Mouse (Mus musculus) liver, embryonic 14.5 days (tissue): ENCODE measurements around the gene Cep68. TPM values are rescaled to one million over a fixed set of nuclear protein-coding genes. Genes with fewer than 3 reads are reported as not detected.

ENCODE experiments used
- ATAC-seq: fragments of 200-750 bp; cut with Nextera tagmentation; 2 replicates; pipeline ENCODE4 v1.8.0; 2017; ENCODE audit warnings: moderate number of reproducible peaks, mild to moderate bottlenecking, moderate library complexity; ENCODE audit not compliant: insufficient read depth
- DNase-seq, 3 experiments: peaks; one replicate each; pipeline ENCODE4 v3.0.0-alpha.2; 2012 to 2013; ENCODE audit warnings: low read depth in 3 of 3, low spot score in 3 of 3
- H3K27ac ChIP-seq: fragments of 300-500 bp; sonication (generic); 2 replicates; pipeline ENCODE4 v1.5.1; 2014; ENCODE audit warnings: moderate library complexity, mild to moderate bottlenecking, control low read depth, inconsistent platforms
- H3K27me3 ChIP-seq: fragments of 300-500 bp; sonication (generic); 2 replicates; pipeline ENCODE4 v1.6.1; 2014; ENCODE audit warnings: mild to moderate bottlenecking, low read length, moderate library complexity; ENCODE audit not compliant: control insufficient read depth, insufficient read depth
- H3K36me3 ChIP-seq: fragments of 300-500 bp; sonication (generic); replicated peaks from 2 replicates; pipeline ENCODE4 v1.6.1; 2014; ENCODE audit warnings: low read depth; ENCODE audit not compliant: control insufficient read depth, insufficient read depth
- H3K4me1 ChIP-seq, 2 experiments: fragments of 200-500 bp in 1 of 2; fragments of 300-500 bp in 1 of 2; sonication (generic) in 1 of 2; replicated peaks; 2 replicates each; pipeline ENCODE4 v1.6.1; 2012 to 2014; ENCODE audit warnings: antibody characterized with exemption in 1 of 2, inconsistent platforms in 1 of 2, low read length in 1 of 2; ENCODE audit not compliant: control insufficient read depth in 2 of 2, insufficient read depth in 2 of 2
- H3K4me2 ChIP-seq: fragments of 300-500 bp; sonication (generic); 2 replicates; pipeline ENCODE4 v1.6.1; 2014; ENCODE audit warnings: low read depth, mild to moderate bottlenecking, control low read depth, moderate library complexity
- H3K4me3 ChIP-seq, 2 experiments: fragments of 200-500 bp in 1 of 2; fragments of 300-500 bp in 1 of 2; sonication (generic) in 1 of 2; 2 replicates each; pipeline ENCODE4 v1.5.1; 2012 to 2014; ENCODE audit warnings: low read depth in 2 of 2, low read length in 2 of 2, mild to moderate bottlenecking in 2 of 2, control low read depth in 1 of 2, inconsistent platforms in 1 of 2, moderate library complexity in 1 of 2; ENCODE audit not compliant: insufficient read depth in 1 of 2
- H3K9ac ChIP-seq: fragments of 300-500 bp; sonication (generic); replicated peaks from 2 replicates; pipeline ENCODE4 v1.6.1; 2014; ENCODE audit warnings: mild to moderate bottlenecking, control low read depth, moderate library complexity
- H3K9me3 ChIP-seq: fragments of 300-500 bp; sonication (generic); 2 replicates; pipeline ENCODE4 v1.6.1; 2016; ENCODE audit warnings: low read length, mixed read lengths; ENCODE audit not compliant: control insufficient read depth
- CTCF ChIP-seq: IDR thresholded peaks from 2 replicates; pipeline ENCODE4 v1.5.1; 2016; ENCODE audit warnings: antibody characterized with exemption, low read depth, control low read depth
- EP300 ChIP-seq: IDR thresholded peaks from 2 replicates; pipeline ENCODE4 v1.6.1; 2016; ENCODE audit warnings: antibody characterized with exemption, low read depth
- WGBS: fragments of 180-500 bp; shearing (Covaris S2); extraction: QIAGEN DNeasy Blood & Tissue Kit; methylation state at CpG from one replicate; pipeline ENCODE4 v1.1.7; 2014; ENCODE audit not compliant: insufficient replicate concordance; 5-methylcytosine and 5-hydroxymethylcytosine counted together
- polyA plus RNA-seq, 2 experiments: library from polyadenylated mRNA; depleted of rRNA in 1 of 2; stranded (reverse) in 1 of 2; unstranded in 1 of 2; fragments of >200 nt; fragmentation: Nextera tagmentation in 1 of 2; extraction: Ambion mirVana in 1 of 2; gene quantifications; 2 replicates each; pipeline versions ENCODE4 v1.2.1 to v1.2.3; 2012 to 2014

Cep68 gene
- polyA plus RNA-seq, 2 experiments, result 4.5 to 4.8 TPM

DNA sequence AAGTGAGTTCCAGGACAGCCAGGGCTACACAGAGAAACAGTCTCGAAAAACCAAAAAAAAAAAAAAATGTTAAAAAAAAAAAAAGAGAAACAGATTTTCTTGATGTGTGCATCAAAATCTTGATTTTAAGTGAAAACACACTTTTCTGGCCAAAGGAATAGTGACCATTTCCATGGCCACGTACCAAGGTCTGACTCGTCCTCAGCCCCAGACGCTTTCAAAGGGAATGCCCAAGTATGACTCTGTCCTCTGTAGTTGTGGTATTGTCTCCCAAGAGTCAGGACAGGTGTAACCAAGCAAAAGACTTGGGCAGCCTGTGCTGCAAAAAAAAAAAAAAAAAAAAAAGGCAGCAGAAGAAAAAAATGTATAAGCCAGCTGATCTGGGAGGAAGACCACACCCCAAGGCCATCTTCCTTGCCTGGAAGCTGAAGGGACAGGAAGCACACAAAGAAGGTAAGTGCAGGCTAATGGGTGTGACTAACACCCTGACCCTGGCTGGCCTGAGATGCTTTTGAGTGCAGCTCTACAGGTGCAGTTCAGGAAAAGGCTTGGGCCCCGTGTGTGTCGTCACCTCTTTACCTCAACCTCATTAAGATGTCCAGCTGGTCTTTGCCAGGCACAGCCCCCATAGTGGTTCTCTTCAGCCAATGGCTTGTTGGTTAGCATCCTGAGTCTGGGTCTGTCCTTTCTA lies 6.7 kb downstream of the Cep68 start:
- 83% methylated on average over 6 of the region's 6 CpGs for WGBS
- Histone ChIP-seq H3K9me3 (no peaks in the 10 kb centered on the region), H3K36me3 (peaks cover 19% of the 10 kb centered on the region), H3K4me3 (no peak overlapping the region), H3K4me2 (no peak overlapping the region), H3K27ac (no peak overlapping the region), H3K27me3 (no peaks in the 10 kb centered on the region), H3K9ac (no peak overlapping the region), H3K4me1 (peaks cover 5 to 12% of the 10 kb centered on the region in 2 experiments; a peak in 3 of 4 replicates)
- ATAC-seq (no peak), DNase-seq (no peak)
- TF ChIP-seq CTCF (no peak), EP300 (no peak)

DNA sequence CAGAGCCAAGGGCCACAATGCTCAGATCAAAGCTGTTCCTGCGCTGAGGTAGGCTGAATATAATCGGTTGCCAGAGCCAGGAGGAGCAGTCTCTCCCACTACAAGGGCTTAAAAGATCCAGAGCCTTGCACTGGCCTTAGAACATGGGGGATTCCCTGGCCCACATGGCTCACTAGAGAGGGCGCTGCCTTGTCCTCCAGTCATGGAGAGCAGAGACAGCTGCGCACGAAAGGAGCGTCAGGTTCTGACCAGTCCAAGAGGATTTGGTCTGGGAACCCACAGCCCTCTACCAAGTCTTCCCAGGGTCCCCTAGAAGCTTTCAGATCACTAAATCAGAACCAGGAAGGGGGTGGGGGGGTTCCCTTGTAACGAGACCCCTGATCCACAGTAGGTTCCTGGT lies 7.9 kb downstream of the Cep68 start:
- peaks cover 28% of the 10 kb centered on the region for H3K36me3 ChIP-seq
- no peak for TF ChIP-seq CTCF
- TF ChIP-seq EP300, result no peak
- no peaks in the 10 kb centered on the region for H3K9me3 ChIP-seq
- 88% methylated on average over 7 of the region's 7 CpGs for WGBS
- no peak for ATAC-seq
- H3K4me1 ChIP-seq, result peaks cover 5 to 12% of the 10 kb centered on the region in 2 experiments; a peak in 3 of 4 replicates
- no peak overlapping the region for H3K27ac ChIP-seq
- DNase-seq, result no peak
- no peak overlapping the region for H3K4me2 ChIP-seq
- no peaks in the 10 kb centered on the region for H3K27me3 ChIP-seq
- no peak overlapping the region for H3K4me3 ChIP-seq
- no peak overlapping the region for H3K9ac ChIP-seq

DNA sequence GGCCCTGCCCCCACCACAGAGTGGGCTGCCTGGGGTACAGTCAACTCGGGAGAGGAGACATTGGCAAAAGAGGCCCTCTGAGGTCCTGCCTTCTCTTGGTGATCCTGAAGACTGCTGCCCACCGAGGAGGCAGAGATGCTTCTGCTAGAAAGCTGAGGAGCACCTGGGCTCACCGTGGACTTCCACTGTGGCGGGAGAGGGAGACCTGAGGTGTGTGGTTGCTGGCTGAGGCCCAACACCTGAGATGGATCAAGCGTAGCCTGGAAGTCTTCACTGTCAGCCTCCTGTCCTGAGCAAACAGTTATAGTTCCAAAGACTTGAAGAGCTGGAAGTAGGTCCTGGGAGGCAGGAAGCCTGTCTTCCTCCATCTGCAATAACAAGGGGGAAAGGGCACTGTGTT lies 8.9 kb downstream of the Cep68 start:
- no peak overlapping the region for H3K4me2 ChIP-seq
- ATAC-seq (no peak), DNase-seq (no peak)
- no peak for TF ChIP-seq EP300
- no peak for TF ChIP-seq CTCF
- no peak overlapping the region for H3K9ac ChIP-seq
- H3K4me3 ChIP-seq, result no peak overlapping the region
- peaks cover 33% of the 10 kb centered on the region for H3K36me3 ChIP-seq
- no peak overlapping the region for H3K27ac ChIP-seq
- no peaks in the 10 kb centered on the region for H3K9me3 ChIP-seq
- H3K27me3 ChIP-seq, result no peaks in the 10 kb centered on the region
- WGBS, result 80% methylated on average over 5 of the region's 5 CpGs
- peaks cover 5 to 11% of the 10 kb centered on the region in 2 experiments; a peak in 3 of 4 replicates for H3K4me1 ChIP-seq

DNA sequence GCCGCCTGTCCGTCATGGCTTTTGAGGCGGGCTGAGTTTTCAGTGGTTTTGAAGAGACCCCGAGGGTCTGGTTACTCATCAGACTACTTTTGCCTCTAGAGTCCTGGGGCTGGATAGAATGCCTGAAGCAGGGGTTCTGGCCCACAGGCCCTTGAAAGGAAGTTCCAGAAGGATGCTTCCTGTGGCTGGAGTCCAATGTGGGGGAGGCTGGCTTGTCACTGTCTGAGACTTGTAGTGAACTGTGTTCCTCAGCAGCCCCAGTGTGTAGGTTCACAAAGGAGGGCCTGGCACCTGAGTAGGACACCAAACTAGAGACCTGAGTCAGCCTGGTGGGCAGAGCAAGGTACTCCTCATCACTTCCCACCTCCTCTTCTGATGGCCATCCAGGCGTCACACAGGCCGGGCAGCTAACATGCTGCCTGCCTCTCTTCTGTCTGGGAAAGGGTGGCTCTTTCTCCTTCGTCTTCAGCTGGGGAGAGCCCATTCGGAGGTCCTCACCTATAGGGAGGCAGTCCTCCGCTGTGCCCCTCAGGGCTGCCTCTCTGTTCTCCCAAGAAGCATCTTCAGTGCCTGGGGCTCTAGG lies 9.9 kb downstream of the Cep68 start:
- H3K36me3 ChIP-seq, result peaks cover 36% of the 10 kb centered on the region

DNA sequence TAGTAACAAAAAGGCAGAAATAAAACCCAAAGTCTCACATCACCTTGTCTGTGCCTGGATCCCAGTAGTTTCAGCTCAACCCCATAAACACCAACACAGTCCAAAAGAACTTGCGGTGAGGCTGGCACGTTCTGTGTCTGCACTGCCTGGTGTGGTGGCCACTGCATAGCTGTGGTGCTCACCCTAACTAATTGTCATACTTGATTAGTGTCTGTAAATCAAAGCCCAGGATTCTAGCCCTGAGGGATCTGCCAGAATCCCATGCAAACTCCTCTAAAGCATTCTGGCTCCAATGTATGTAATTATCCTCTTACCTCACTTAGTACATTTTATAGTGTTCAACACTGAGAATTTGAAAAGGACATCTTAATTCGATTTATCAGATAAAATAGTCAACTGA lies 11.3 kb downstream of the Cep68 start:
- Histone ChIP-seq H3K36me3 (peaks cover 44% of the 10 kb centered on the region), H3K27ac (no peak overlapping the region), H3K4me1 (no peaks in the 10 kb centered on the region), H3K4me3 (no peak overlapping the region), H3K9me3 (no peaks in the 10 kb centered on the region), H3K4me2 (no peak overlapping the region), H3K27me3 (no peaks in the 10 kb centered on the region), H3K9ac (no peak overlapping the region)
- TF ChIP-seq CTCF (no peak), EP300 (no peak)
- no peak for DNase-seq
- ATAC-seq, result no peak
- WGBS, result 85% methylated on average over 3 of the region's 3 CpGs

More for the DNA sequence above, 9.9 kb downstream of the Cep68 start:
- WGBS, result 83% methylated on average over 9 of the region's 9 CpGs
- Histone ChIP-seq H3K4me1 (peaks cover 3 to 6% of the 10 kb centered on the region in 2 experiments; a peak in 3 of 4 replicates), H3K9ac (no peak overlapping the region), H3K27ac (no peak overlapping the region), H3K27me3 (no peaks in the 10 kb centered on the region), H3K4me3 (no peak overlapping the region), H3K9me3 (no peaks in the 10 kb centered on the region), H3K4me2 (no peak overlapping the region)
- TF ChIP-seq CTCF, result no peak
- TF ChIP-seq EP300, result no peak
- ATAC-seq (no peak), DNase-seq (no peak)
